Mouse (Mus musculus) ES-E14 (cell line): ENCODE measurements around the gene Satb1.

Source experiments
- CHD2 ChIP-seq: IDR thresholded peaks from 2 replicates; pipeline ENCODE4 v1.6.1; 2014; ENCODE audit warnings: mild to moderate bottlenecking, low read depth, low read length, inconsistent platforms
- HCFC1 ChIP-seq: IDR thresholded peaks from 2 replicates; pipeline ENCODE4 v1.6.1; 2012; ENCODE audit warnings: low read length, inconsistent platforms, borderline replicate concordance; ENCODE audit not compliant: insufficient read depth
- MAFK ChIP-seq: IDR thresholded peaks from 2 replicates; pipeline ENCODE4 v1.6.1; 2014; ENCODE audit warnings: mild to moderate bottlenecking, low read depth, low read length, inconsistent platforms; ENCODE audit not compliant: insufficient read depth
- ZC3H11A ChIP-seq: IDR thresholded peaks from 2 replicates; pipeline ENCODE4 v1.6.1; 2012; ENCODE audit warnings: low read depth, mild to moderate bottlenecking, inconsistent platforms, low read length, borderline replicate concordance
- ZNF384 ChIP-seq: IDR thresholded peaks from 2 replicates; pipeline ENCODE4 v1.6.1; 2012; ENCODE audit warnings: low read depth, low read length, inconsistent platforms

- no peak for TF ChIP-seq MAFK
- no peak for TF ChIP-seq ZNF384
- no peak for TF ChIP-seq HCFC1
- TF ChIP-seq ZC3H11A, result no peak
- TF ChIP-seq CHD2, result no peak
These were observed 3.7 kb downstream of the Satb1 start for GRCm38 (mm10) chr17:51829436-51829835.
